Mouse (Mus musculus): ENCODE data around the gene Bfsp1. TPM values are rescaled to one million over a fixed set of nuclear protein-coding genes. Genes with fewer than 3 reads are reported as not detected.
A peak's percentile ranks its signal among the peaks of the same experiment; 100 is the strongest.

Bfsp1 gene
- polyA plus RNA-seq, 1 experiment from 2014 or later = 0.14 TPM

DNA sequence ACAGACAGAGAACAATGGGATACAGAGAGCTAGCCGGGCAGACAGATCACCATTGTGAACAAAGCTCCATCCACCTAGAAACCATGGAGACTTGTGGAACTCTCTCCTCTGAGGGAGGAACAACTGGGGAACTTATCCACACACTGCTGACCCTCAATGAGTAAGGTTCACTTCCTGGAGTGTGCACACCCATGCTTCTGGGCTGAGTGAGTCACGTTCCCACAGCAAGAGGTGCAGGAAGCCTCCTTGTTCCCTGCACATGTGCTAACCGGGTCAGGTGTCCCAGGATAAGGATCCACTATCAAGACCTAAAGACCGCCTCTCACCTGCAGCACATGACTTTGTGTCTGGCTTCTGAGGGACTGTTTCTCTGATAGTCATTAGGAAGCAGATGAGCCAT, 9.5 kb downstream of the Bfsp1 start:
- no peak overlapping the region for H3K4me2 ChIP-seq
- H3K27ac ChIP-seq (replicated peaks) = no peak overlapping the region
- no peak overlapping the region for H3K9ac ChIP-seq
- no peak for ATAC-seq (ENCODE audit: insufficient read depth)
- no peaks in the 10 kb centered on the region for H3K36me3 ChIP-seq (replicated peaks)
- peaks cover 12% of the 10 kb centered on the region; the same call in 1 of the 2 replicates for H3K4me1 ChIP-seq (replicated peaks)
- 43% methylated on average over 4 of the region's 4 CpGs for WGBS (ENCODE audit: insufficient replicate concordance)
- H3K9me3 ChIP-seq (replicated peaks) = no peaks in the 10 kb centered on the region
- H3K4me3 ChIP-seq (replicated peaks) = no peak overlapping the region
- H3K27me3 ChIP-seq = peaks cover 2% of the 10 kb centered on the region; the same call in 1 of the 2 replicates

DNA sequence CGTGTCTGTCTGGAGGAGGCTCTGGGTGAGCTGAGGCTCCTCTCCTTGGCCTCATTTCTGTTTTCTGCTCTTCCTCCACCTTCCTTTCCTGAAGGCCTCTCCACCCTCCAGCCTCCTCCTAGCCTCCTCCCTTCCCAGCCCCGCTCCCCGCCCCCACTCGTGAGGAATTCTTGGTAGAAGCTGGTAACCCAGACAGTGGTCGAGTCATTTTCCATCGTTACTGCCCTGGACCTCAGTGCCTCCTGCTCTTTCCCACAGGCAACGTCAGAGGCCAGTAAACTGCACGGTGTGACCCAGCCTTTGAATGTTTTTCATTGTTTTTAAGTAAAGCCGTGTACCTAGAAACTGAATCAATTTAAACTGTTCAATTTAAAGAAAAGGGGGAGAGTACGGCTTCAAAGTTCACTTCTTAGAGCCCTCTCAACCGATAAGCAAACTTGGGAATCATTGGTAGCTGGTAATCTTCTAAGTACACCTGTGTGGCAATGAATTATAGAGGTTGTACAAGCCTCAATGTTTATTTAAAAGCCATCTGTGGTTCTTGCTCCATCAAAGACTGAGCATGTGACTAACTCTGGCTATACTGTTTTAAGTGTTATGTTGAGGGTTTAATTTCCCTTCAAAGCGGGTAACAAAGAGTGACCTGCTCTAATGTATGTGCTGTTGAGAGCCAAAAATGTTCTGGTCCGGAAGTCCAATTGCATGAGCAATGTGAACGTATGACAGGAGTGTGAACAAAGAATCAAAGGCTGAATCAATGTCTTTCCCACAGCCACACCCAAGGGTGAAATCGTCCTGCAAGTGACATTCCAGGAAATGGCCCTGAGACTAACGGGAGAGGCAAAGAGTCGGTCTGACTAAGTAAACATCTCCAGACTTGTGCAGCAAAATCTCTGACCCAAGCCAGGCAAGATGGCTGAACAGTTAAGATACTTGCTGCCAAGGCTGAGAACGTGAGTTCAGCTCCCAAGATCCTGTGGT, 10.4 kb downstream of the Bfsp1 start:
- Histone ChIP-seq H3K36me3 (replicated peaks) (no peaks in the 10 kb centered on the region), H3K4me3 (replicated peaks) (no peak overlapping the region), H3K9ac (no peak overlapping the region), H3K4me1 (replicated peaks) (peaks cover 12% of the 10 kb centered on the region; the same call in 1 of the 2 replicates), H3K4me2 (no peak overlapping the region), H3K9me3 (replicated peaks) (no peaks in the 10 kb centered on the region), H3K27me3 (no peaks in the 10 kb centered on the region), H3K27ac (replicated peaks) (no peak overlapping the region)
- no peak for ATAC-seq (ENCODE audit: insufficient read depth)
- 46% methylated on average over 18 of the region's 18 CpGs for WGBS (ENCODE audit: insufficient replicate concordance)

DNA sequence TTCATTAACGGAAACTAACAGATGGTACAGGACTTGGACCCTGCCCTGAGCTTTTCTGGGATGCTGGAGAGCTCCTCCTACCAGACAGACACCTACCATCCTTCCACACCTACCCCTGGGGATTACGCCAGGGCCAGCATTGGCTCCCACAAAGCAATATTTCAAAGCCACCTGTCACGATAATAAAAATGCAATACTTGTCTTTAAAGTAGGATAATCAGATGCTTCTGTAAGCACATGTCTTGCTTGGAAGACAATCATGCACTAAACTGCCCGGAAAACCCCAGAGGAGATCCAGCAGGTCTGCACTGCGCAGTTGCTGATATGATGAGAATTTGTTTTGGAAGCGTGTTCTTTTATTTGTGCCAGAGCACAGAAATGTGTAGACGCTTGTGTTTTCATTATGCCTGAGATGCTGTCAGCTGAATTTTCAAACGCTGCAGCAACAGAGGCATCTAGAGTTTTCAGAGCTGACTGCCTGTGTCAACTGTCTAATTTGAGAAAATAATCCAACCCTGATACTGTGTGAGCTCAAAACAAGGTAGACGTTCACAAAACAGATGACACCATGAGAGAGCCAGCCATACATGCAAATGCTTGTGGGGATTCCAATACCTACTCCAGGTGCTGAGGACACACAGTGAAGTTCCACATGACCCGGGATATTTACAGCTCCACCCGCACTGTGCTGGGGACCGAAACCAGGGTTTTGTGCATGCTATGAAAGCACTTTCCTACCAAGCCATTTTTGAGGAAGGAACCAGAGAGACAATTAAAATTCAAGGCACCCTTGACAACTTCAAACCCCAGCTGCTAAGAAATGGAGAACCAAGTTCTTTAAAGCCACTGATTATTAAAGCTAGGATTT, 11.4 kb downstream of the Bfsp1 start:
- no peak for ATAC-seq (ENCODE audit: insufficient read depth)
- Histone ChIP-seq H3K4me3 (replicated peaks) (no peak overlapping the region), H3K9me3 (replicated peaks) (no peaks in the 10 kb centered on the region), H3K9ac (no peak overlapping the region), H3K36me3 (replicated peaks) (no peaks in the 10 kb centered on the region), H3K4me1 (replicated peaks) (peaks cover 12% of the 10 kb centered on the region; the same call in 1 of the 2 replicates), H3K27me3 (no peaks in the 10 kb centered on the region), H3K27ac (replicated peaks) (no peak overlapping the region), H3K4me2 (no peak overlapping the region)
- 66% methylated on average over 12 of the region's 12 CpGs for WGBS (ENCODE audit: insufficient replicate concordance)

DNA sequence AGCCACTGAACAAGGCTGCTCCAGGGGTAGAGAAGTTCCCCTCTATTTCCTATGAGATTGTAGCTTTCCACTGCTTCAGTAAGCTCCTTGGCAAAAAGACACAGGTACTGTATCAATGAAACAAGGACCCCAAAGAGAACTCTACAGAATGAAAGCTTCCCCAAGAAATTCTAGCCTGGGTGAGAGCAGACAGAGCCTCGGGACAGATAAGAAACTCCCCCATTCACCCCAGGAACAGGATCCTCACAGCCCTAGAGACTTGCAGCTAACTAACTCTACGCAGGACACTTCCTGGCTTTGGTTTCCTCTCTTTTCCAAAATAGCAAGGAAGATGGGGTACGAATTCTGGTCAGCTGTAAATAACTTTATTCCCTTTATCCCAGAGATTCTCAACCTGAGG, 15.7 kb downstream of the Bfsp1 start:
- Histone ChIP-seq H3K4me2 (no peak overlapping the region), H3K9ac (no peak overlapping the region), H3K27ac (replicated peaks) (no peak overlapping the region), H3K9me3 (replicated peaks) (no peaks in the 10 kb centered on the region), H3K27me3 (no peaks in the 10 kb centered on the region), H3K4me3 (replicated peaks) (no peak overlapping the region), H3K36me3 (replicated peaks) (no peaks in the 10 kb centered on the region), H3K4me1 (replicated peaks) (peaks cover 6% of the 10 kb centered on the region; the same call in 1 of the 2 replicates)
- 24% methylated on average over 3 of the region's 3 CpGs for WGBS (ENCODE audit: insufficient replicate concordance)
- ATAC-seq (ENCODE audit: insufficient read depth) = no peak

DNA sequence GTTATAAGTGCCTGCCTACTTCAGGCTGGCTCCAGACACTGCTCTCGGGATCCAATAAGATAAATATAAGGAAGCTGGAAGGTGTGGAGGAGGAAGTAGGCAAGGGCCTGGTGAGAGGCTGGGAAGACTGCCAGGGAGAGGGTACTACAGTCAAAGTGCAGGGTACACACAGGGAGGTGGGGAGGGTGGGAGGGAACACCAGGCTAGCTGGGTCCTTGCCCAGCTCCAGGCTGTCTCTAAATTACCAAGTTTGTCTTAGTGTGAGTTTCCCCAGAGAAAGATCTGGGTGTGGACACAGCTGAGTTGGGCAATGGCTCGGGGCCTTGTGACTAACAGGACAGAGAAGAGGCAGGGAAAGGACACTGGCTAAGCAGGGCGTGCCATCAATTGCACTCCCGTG, 16.2 kb downstream of the Bfsp1 start:
- WGBS (ENCODE audit: insufficient replicate concordance) = 40% methylated on average over 4 of the region's 4 CpGs
- Histone ChIP-seq H3K4me2 (no peak overlapping the region), H3K27ac (replicated peaks) (no peak overlapping the region), H3K4me3 (replicated peaks) (no peak overlapping the region), H3K9ac (no peak overlapping the region), H3K9me3 (replicated peaks) (no peaks in the 10 kb centered on the region), H3K4me1 (replicated peaks) (peaks cover 5% of the 10 kb centered on the region; the same call in 1 of the 2 replicates), H3K36me3 (replicated peaks) (no peaks in the 10 kb centered on the region), H3K27me3 (no peaks in the 10 kb centered on the region)
- ATAC-seq (ENCODE audit: insufficient read depth) = no peak

DNA sequence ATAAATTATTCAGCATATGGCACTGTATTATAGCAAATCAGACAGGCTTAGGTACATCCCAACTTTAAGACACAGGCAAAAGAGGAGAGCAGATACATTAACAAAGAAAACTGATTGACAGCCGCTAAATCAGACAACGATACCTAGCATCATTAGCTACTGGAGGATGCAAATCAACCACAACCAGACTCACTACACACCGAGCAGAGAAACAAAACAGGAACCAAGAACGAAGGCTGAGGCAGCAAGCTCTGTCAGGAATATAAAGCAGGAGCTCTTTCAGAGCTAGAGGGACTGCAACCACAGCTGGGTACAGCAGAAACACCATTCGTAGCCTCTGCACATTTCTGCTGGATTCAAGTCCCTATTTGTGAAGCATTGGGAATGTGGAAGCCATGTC, 18.2 kb downstream of the Bfsp1 start:
- 49% methylated on average over 5 of the region's 5 CpGs for WGBS (ENCODE audit: insufficient replicate concordance)
- Histone ChIP-seq H3K4me1 (replicated peaks) (peaks cover 4% of the 10 kb centered on the region; the same call in 1 of the 2 replicates), H3K27ac (replicated peaks) (no peak overlapping the region), H3K36me3 (replicated peaks) (no peaks in the 10 kb centered on the region), H3K4me3 (replicated peaks) (no peak overlapping the region), H3K4me2 (no peak overlapping the region), H3K27me3 (no peaks in the 10 kb centered on the region), H3K9ac (no peak overlapping the region), H3K9me3 (replicated peaks) (no peaks in the 10 kb centered on the region)
- no peak for ATAC-seq (ENCODE audit: insufficient read depth)

DNA sequence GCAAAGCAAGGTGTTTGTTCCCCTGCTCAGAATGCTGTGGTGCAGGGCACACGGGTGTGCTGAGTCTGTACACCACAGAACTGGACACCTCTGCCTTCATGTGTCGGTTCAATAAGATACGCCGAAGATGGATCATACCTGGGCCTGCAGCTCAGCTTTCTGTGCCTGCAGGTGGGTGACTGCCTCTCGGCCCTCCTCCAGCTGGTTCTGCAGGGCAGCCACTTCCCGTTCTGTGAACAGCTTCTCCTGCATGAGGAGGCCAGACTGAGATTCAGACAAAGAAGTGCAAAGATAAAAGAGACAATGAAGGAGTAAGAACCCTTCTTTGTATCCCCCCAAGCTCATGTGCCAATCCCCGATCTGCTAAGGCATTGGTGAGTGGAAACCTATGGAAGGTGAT, 21.4 kb downstream of the Bfsp1 start:
- Histone ChIP-seq H3K4me2 (no peak overlapping the region), H3K4me3 (replicated peaks) (no peak overlapping the region), H3K9me3 (replicated peaks) (no peaks in the 10 kb centered on the region), H3K27ac (replicated peaks) (no peak overlapping the region), H3K4me1 (replicated peaks) (peaks cover 9% of the 10 kb centered on the region), H3K9ac (no peak overlapping the region), H3K36me3 (replicated peaks) (no peaks in the 10 kb centered on the region), H3K27me3 (no peaks in the 10 kb centered on the region)
- no peak for ATAC-seq (ENCODE audit: insufficient read depth)
- WGBS (ENCODE audit: insufficient replicate concordance) = 61% methylated on average over 7 of the region's 7 CpGs

DNA sequence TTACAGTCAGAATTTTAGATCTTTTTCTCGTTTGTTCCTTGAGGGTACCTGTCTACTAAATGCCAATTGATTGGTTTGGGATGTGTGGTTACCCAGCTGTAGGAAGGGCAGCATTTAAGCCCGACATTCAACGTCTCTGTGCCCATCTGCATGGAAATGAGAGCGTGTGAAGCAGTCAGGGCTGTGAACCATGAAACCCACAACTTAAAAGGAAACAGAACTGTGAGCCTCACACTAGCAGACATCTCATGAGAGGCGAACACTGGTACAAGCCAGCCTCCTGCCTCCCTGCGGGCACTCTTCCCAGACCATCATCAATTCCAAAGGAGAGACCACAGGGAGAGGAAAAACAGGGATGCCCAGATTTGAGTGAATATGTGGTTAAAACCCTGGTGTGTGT, 22.1 kb downstream of the Bfsp1 start:
- H3K36me3 ChIP-seq (replicated peaks) = no peaks in the 10 kb centered on the region
- H3K27me3 ChIP-seq = no peaks in the 10 kb centered on the region
- peaks cover 9% of the 10 kb centered on the region for H3K4me1 ChIP-seq (replicated peaks)
- H3K9me3 ChIP-seq (replicated peaks) = no peaks in the 10 kb centered on the region
- no peak overlapping the region for H3K9ac ChIP-seq
- H3K27ac ChIP-seq (replicated peaks) = no peak overlapping the region
- no peak overlapping the region for H3K4me3 ChIP-seq (replicated peaks)
- 60% methylated on average over 6 of the region's 6 CpGs for WGBS (ENCODE audit: insufficient replicate concordance)
- no peak overlapping the region for H3K4me2 ChIP-seq
- no peak for ATAC-seq (ENCODE audit: insufficient read depth)

DNA sequence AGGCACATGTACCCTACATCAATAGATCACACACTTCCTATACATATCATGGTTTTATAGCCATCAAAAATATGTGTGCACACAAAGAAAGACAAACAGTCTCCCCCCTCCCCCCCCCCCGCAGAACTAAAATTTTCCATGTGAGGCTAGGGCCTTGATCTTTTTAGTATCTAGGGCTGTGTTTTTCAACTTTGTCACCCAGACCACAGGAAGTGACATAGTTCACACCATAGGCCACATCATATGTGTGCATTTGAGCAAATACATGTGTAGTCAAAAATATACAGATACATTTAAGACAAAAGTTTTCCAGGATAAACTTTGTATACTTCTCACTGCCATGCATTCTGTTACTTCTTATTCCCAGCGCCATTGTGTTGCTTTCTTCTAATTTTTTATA, 23.5 kb downstream of the Bfsp1 start:
- Histone ChIP-seq H3K4me2 (no peak overlapping the region), H3K9me3 (replicated peaks) (no peaks in the 10 kb centered on the region), H3K36me3 (replicated peaks) (no peaks in the 10 kb centered on the region), H3K4me3 (replicated peaks) (no peak overlapping the region), H3K9ac (no peak overlapping the region), H3K27ac (replicated peaks) (no peak overlapping the region), H3K27me3 (no peaks in the 10 kb centered on the region), H3K4me1 (replicated peaks) (peaks cover 9% of the 10 kb centered on the region)
- WGBS (ENCODE audit: insufficient replicate concordance) = 75% methylated on average over 2 of the region's 2 CpGs
- no peak for ATAC-seq (ENCODE audit: insufficient read depth)

DNA sequence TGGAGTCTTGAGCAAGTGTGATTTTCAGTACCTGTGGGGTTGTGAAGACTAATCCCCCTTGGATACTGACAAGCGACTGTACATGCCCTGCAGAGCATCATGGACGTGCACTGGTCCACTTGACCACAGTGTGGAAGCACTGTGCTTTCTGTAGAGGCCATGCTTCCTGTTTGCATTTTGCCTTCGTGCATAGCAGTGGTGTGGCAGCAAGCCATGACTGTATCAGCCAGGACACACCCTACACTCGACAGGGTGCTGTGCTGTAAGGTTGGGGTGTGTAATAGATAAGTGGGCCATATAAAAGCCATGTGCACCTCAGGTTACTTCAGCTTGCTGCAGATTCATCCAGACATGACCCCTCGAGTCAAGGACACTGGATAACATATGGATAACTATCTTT, 24.3 kb downstream of the Bfsp1 start:
- no peak overlapping the region for H3K4me3 ChIP-seq (replicated peaks)
- 21% methylated on average over 5 of the region's 5 CpGs for WGBS (ENCODE audit: insufficient replicate concordance)
- ATAC-seq (ENCODE audit: insufficient read depth) = peak; percentile 62

DNA sequence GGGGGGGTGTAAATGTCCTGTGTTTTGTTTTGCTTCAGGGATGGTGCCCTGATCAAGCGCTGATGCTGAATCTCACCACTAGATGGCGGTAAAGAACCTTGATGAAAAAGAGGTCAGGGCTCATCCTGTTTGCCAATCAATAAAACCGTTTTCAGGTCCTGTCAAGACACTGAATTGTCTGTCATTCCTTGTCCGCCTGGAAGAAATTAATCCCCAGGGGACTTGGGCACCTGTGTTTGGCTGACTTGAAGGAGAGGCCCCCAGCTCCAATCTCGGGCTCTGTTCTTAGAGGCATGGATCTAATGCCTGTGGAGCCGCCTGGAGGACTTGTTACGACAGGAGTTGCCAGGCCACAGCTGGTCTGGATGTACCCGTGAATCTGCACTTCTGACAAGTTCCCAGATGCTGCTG, 25.7 kb downstream of the Bfsp1 start:
- peak overlapping the region; percentile 50 for H3K4me2 ChIP-seq
- no peak overlapping the region for H3K9ac ChIP-seq
- H3K4me3 ChIP-seq (replicated peaks) = no peak overlapping the region; the same call in 1 of the 2 replicates
- no peak for ATAC-seq (ENCODE audit: insufficient read depth)
- WGBS (ENCODE audit: insufficient replicate concordance) = 5% methylated on average over 8 of the region's 8 CpGs
- H3K36me3 ChIP-seq (replicated peaks) = no peaks in the 10 kb centered on the region
- no peaks in the 10 kb centered on the region for H3K27me3 ChIP-seq
- H3K9me3 ChIP-seq (replicated peaks) = no peaks in the 10 kb centered on the region
- H3K4me1 ChIP-seq (replicated peaks) = peaks cover 9% of the 10 kb centered on the region
- no peak overlapping the region for H3K27ac ChIP-seq (replicated peaks)

More for the DNA sequence above, 24.3 kb downstream of the Bfsp1 start:
- H3K27ac ChIP-seq (replicated peaks) = no peak overlapping the region
- no peaks in the 10 kb centered on the region for H3K27me3 ChIP-seq
- H3K9ac ChIP-seq = no peak overlapping the region
- H3K9me3 ChIP-seq (replicated peaks) = no peaks in the 10 kb centered on the region
- H3K36me3 ChIP-seq (replicated peaks) = no peaks in the 10 kb centered on the region
- no peak overlapping the region for H3K4me2 ChIP-seq
- peaks cover 9% of the 10 kb centered on the region for H3K4me1 ChIP-seq (replicated peaks)
